Mouse (Mus musculus): ENCODE measurements at regions not wholly inside any gene's neighbourhood (a gene's known extent, or its start where the extent isn't known, plus 50 kb on each side); places are given as distances from the start of the nearest gene placed in this dataset.

- TF ChIP-seq POLR2A (IDR thresholded peaks at IDR 0.05; ENCODE audit: borderline replicate concordance, extremely low read depth, low read depth, low read length) (no peak), CTCF (IDR thresholded peaks at IDR 0.05; ENCODE audit: insufficient read depth, low read length) (no peak)
Observed at GRCm38 (mm10) chr6:58772014-58772413, 59.3 kb upstream of the Herc3 start.

Data from lung, adult 2 months (tissue).